Mouse (Mus musculus) heart, adult 18-20 months (tissue): ENCODE data around the gene Gkn2. TPM values are rescaled to one million over a fixed set of nuclear protein-coding genes. Genes with fewer than 3 reads are reported as not detected.

Source experiments
- DNase-seq, 2 experiments: peaks; one replicate each; pipeline ENCODE4 v3.0.0; 2021 to 2022; ENCODE audit warnings: mixed read lengths in 1 of 2
- total RNA-seq, 2 experiments: library from RNA; stranded (reverse); gene quantifications; 2 replicates each; pipeline ENCODE4 v1.2.3; 2021

Gene Gkn2
- total RNA-seq, 2 experiments from 2014 or later, result not detected

DNA sequence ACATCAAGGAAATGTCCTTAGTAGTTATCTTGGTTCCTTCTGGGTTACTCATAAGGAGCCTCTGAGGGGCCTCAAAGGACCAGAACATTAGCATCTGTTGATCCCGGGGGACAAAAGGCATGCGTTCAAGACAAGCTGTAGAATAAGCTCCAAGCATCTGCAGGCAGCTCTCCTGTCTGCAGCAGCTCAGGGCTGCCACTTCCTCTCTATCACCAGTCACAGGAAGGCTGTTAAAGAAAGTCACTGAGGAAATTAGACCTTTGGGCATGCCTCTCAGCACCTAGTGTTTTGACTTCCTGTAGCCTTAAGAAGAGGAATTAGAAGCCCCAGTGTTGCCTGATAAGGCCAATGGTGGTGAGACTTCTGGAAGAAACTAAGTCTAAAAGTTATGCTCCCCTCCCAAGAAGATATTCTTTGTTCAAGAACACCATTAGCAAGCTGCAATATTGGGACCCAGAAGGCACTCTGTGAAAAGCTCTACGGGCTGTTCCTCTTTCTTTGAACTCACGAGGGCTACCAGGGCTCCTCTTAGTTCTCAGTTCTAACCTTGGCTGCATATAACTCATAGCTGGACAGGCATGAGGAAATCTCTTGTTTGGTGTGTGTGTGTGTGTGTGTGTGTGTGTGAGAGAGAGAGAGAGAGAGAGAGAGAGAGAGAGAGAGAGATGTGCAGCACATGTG, 26.9 kb downstream of the Gkn2 start:
- DNase-seq, result no peak

GRCm38 (mm10) chr6:87401456-87401855, 28.3 kb downstream of the Gkn2 start:
- no peak for DNase-seq

DNA sequence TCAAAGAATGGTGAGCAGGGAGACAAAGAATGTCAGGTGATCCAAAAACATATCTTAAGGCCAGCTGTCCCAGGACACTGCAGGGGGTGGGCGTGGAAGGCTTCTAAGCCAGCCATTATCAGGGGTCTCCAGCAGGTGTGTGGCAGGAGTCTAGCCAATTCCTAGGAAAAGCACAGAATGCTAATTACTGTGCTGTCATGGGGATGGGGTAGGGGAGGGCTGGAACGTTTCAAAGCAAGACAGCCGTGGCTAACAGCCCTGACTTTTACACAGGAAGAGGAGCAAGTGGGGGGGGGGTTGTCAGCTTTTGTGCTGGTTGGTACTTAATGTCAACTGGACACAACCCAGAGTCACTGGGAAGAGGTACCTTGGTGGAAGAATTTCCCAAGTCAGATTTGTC, 38.9 kb downstream of the Gkn2 start:
- DNase-seq, result no peak

GRCm38 (mm10) chr6:87422304-87422703, 49.1 kb downstream of the Gkn2 start:
- peak in 1 of 2 experiments; percentile 7 for DNase-seq

GRCm38 (mm10) chr6:87424037-87424816, 51.1 kb downstream of the Gkn2 start:
- DNase-seq, result peak; percentile 14 to 49

DNA sequence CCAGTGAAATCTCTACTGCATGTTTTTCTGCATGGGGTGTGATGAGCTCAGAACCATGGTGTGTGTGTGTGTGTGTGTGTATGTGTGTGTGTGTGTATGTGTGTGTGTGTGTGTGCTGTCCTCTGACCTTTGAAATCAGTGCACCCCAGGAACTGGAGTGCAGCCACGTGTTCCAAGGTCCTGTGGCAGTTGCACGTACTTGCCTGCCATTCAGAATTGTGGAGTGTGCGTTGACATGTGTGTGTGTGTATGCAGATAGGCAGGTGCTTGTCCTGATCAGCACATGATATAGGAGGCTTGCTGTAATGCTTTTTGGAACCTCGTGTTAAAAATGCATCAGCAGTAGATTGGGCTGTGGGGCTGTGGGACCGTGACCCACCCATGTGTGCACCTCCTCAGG, 53.8 kb downstream of the Gkn2 start:
- DNase-seq, result no peak

GRCm38 (mm10) chr6:87427616-87428015, 54.5 kb downstream of the Gkn2 start:
- no peak for DNase-seq

- no peak for DNase-seq
Measured at GRCm38 (mm10) chr6:87428487-87429044, 55.4 kb downstream of the Gkn2 start, which contains the start of gene Bmp10. TSS of gene Bmp10 (plus strand) at chr6:87428994.

Other genes starting within 250 kb of the Gkn2 start
- gene Antxr1, start 37.5 kb upstream of the Gkn2 start, total RNA-seq, result 1 to 10 TPM; 6.5 to 7.6 TPM
- not detected for gene Gkn1, start 22.4 kb upstream of the Gkn2 start, total RNA-seq
- 1 to 10 TPM in 1 of 2 experiments, under 1 TPM in 1; 0.74 to 2.0 TPM for gene Gkn3, start 15.6 kb downstream of the Gkn2 start, total RNA-seq
- 10 to 100 TPM; 33.7 to 46.0 TPM for gene Bmp10, start 55.6 kb downstream of the Gkn2 start, total RNA-seq
- gene Arhgap25, start 159.9 kb downstream of the Gkn2 start, total RNA-seq, result 1 to 10 TPM; 4.5 to 4.7 TPM
- under 1 TPM; 0.46 to 0.69 TPM for gene Prokr1, start 217.4 kb downstream of the Gkn2 start, total RNA-seq